Mouse (Mus musculus) hindbrain, postnatal 0 days (tissue): Measurements from ENCODE around the gene Pex16. TPM values are rescaled to one million over a fixed set of nuclear protein-coding genes. Genes with fewer than 3 reads are reported as not detected.

Experiments used
- ATAC-seq: fragments of 200-750 bp; cut with Nextera tagmentation; 2 replicates; pipeline ENCODE4 v1.8.0; 2017; ENCODE audit warnings: mild to moderate bottlenecking, moderate TSS enrichment, moderate library complexity
- DNase-seq: peaks from one replicate; pipeline ENCODE4 v3.0.0-alpha.2; 2015; ENCODE audit warnings: low spot score
- H3K27ac ChIP-seq: fragments of 300-500 bp; sonication (generic); 2 replicates; pipeline ENCODE4 v1.5.1; 2014; ENCODE audit warnings: mild to moderate bottlenecking
- H3K27me3 ChIP-seq: fragments of 300-500 bp; sonication (generic); 2 replicates; pipeline ENCODE4 v1.6.1; 2014; ENCODE audit warnings: low read length, mixed read lengths; ENCODE audit not compliant: insufficient read depth
- H3K36me3 ChIP-seq: fragments of 300-500 bp; sonication (generic); 2 replicates; pipeline ENCODE4 v1.6.1; 2014; ENCODE audit warnings: low read length, mixed read lengths; ENCODE audit not compliant: insufficient read depth
- H3K4me1 ChIP-seq: fragments of 300-500 bp; sonication (generic); 2 replicates; pipeline ENCODE4 v1.6.1; 2014; ENCODE audit warnings: antibody characterized with exemption, low read length, mixed read lengths; ENCODE audit not compliant: insufficient read depth
- H3K4me2 ChIP-seq: fragments of 300-500 bp; sonication (generic); 2 replicates; pipeline ENCODE4 v1.6.1; 2014; ENCODE audit warnings: low read depth, mild to moderate bottlenecking, low read length, moderate library complexity, mixed read lengths
- H3K4me3 ChIP-seq: fragments of 300-500 bp; sonication (generic); 2 replicates; pipeline ENCODE4 v1.5.1; 2014; ENCODE audit warnings: low read length
- H3K9ac ChIP-seq: fragments of 300-500 bp; sonication (generic); replicated peaks from 2 replicates; pipeline ENCODE4 v1.6.1; 2014; ENCODE audit warnings: mild to moderate bottlenecking, low read length, moderate library complexity, mixed read lengths
- H3K9me3 ChIP-seq: fragments of 300-500 bp; sonication (generic); 2 replicates; pipeline ENCODE4 v1.6.1; 2016; ENCODE audit warnings: low read length, mixed read lengths
- CTCF ChIP-seq: IDR thresholded peaks from 2 replicates; pipeline ENCODE4 v1.5.1; 2016; ENCODE audit warnings: antibody characterized with exemption, control low read depth, low read depth
- WGBS: fragments of 180-500 bp; shearing (Covaris S2); extraction: QIAGEN DNeasy Blood & Tissue Kit; methylation state at CpG from one replicate; pipeline ENCODE4 v1.1.7; 2014; 5-methylcytosine and 5-hydroxymethylcytosine counted together
- polyA plus RNA-seq: library from polyadenylated mRNA; unstranded; fragments of >200 nt; fragmentation: Nextera tagmentation; extraction: Ambion mirVana; gene quantifications from 2 replicates; pipeline ENCODE4 v1.2.1, GENCODE M21; 2015
- total RNA-seq: library from RNA; depleted of rRNA; stranded (reverse); fragments of >200 nt; gene quantifications from 2 replicates; pipeline ENCODE4 v1.2.3, GENCODE M21; 2014

Gene Pex16
- total and polyA plus RNA-seq, 2 experiments from 2014 or later = 35.2 to 44.3 TPM

GRCm38 (mm10) chr2:92359301-92359700 lies 15.2 kb upstream of the Pex16 start:
- H3K9me3 ChIP-seq = no peaks in the 10 kb centered on the region
- H3K9ac ChIP-seq = no peak overlapping the region
- DNase-seq (no peak), ATAC-seq (no peak)
- no peak overlapping the region for H3K4me3 ChIP-seq
- H3K4me1 ChIP-seq = no peaks in the 10 kb centered on the region
- peaks cover 37% of the 10 kb centered on the region for H3K36me3 ChIP-seq
- H3K27me3 ChIP-seq = no peaks in the 10 kb centered on the region
- no peak for TF ChIP-seq CTCF
- H3K4me2 ChIP-seq = no peak overlapping the region
- H3K27ac ChIP-seq = 0 out of 2 replicates have a peak overlapping the region, but pooled peaks have one; percentile 49
- WGBS = 85% methylated on average over 2 of the region's 2 CpGs

GRCm38 (mm10) chr2:92360186-92360823 lies 14.2 kb upstream of the Pex16 start:
- H3K9ac ChIP-seq = no peak overlapping the region
- H3K4me1 ChIP-seq = no peaks in the 10 kb centered on the region
- H3K27ac ChIP-seq = peak overlapping the region; percentile 49
- DNase-seq = peak; percentile 68
- H3K27me3 ChIP-seq = no peaks in the 10 kb centered on the region
- no peak overlapping the region for H3K4me2 ChIP-seq
- peak; percentile 64; the same call in 1 of the 2 replicates for ATAC-seq
- WGBS = 59% methylated on average over 25 of the region's 25 CpGs
- no peak overlapping the region for H3K4me3 ChIP-seq
- no peak for TF ChIP-seq CTCF
- peaks cover 37% of the 10 kb centered on the region for H3K36me3 ChIP-seq
- H3K9me3 ChIP-seq = no peaks in the 10 kb centered on the region

GRCm38 (mm10) chr2:92360893-92361292 lies 13.6 kb upstream of the Pex16 start:
- no peaks in the 10 kb centered on the region for H3K9me3 ChIP-seq
- TF ChIP-seq CTCF = no peak
- peaks cover 37% of the 10 kb centered on the region for H3K36me3 ChIP-seq
- H3K4me3 ChIP-seq = no peak overlapping the region
- ATAC-seq = no peak
- no peak overlapping the region for H3K9ac ChIP-seq
- peak overlapping the region; percentile 49; the same call in 1 of the 2 replicates for H3K27ac ChIP-seq
- H3K27me3 ChIP-seq = no peaks in the 10 kb centered on the region
- H3K4me1 ChIP-seq = no peaks in the 10 kb centered on the region
- no peak for DNase-seq
- WGBS = 22% methylated on average over 12 of the region's 12 CpGs
- H3K4me2 ChIP-seq = no peak overlapping the region

GRCm38 (mm10) chr2:92361795-92362194 lies 12.7 kb upstream of the Pex16 start:
- H3K9me3 ChIP-seq = no peaks in the 10 kb centered on the region
- H3K4me3 ChIP-seq = no peak overlapping the region
- ATAC-seq = no peak
- no peak for TF ChIP-seq CTCF
- WGBS = 75% methylated on average over 8 of the region's 8 CpGs
- H3K4me2 ChIP-seq = no peak overlapping the region
- H3K4me1 ChIP-seq = no peaks in the 10 kb centered on the region
- no peaks in the 10 kb centered on the region for H3K27me3 ChIP-seq
- H3K36me3 ChIP-seq = peaks cover 34% of the 10 kb centered on the region
- H3K27ac ChIP-seq = no peak overlapping the region
- no peak for DNase-seq
- H3K9ac ChIP-seq = no peak overlapping the region

- TF ChIP-seq CTCF = no peak
- no peak for ATAC-seq
- 90% methylated on average over 6 of the region's 6 CpGs for WGBS
These were observed 11.8 kb upstream of the Pex16 start for GRCm38 (mm10) chr2:92362571-92363228.

GRCm38 (mm10) chr2:92364086-92364485 lies 10.4 kb upstream of the Pex16 start:
- H3K9ac ChIP-seq = no peak overlapping the region
- no peaks in the 10 kb centered on the region for H3K27me3 ChIP-seq
- no peaks in the 10 kb centered on the region for H3K4me1 ChIP-seq
- ATAC-seq (no peak), DNase-seq (no peak)
- no peaks in the 10 kb centered on the region for H3K9me3 ChIP-seq
- H3K27ac ChIP-seq = no peak overlapping the region
- H3K4me2 ChIP-seq = no peak overlapping the region
- peaks cover 11% of the 10 kb centered on the region for H3K36me3 ChIP-seq
- 91% methylated on average over 4 of the region's 4 CpGs for WGBS
- TF ChIP-seq CTCF = no peak
- H3K4me3 ChIP-seq = no peak overlapping the region

More at GRCm38 (mm10) chr2:92362571-92363228, 11.8 kb upstream of the Pex16 start:
- no peaks in the 10 kb centered on the region for H3K9me3 ChIP-seq
- H3K4me2 ChIP-seq = no peak overlapping the region
- H3K27ac ChIP-seq = no peak overlapping the region
- DNase-seq = no peak
- peaks cover 25% of the 10 kb centered on the region for H3K36me3 ChIP-seq
- H3K27me3 ChIP-seq = no peaks in the 10 kb centered on the region
- H3K4me1 ChIP-seq = no peaks in the 10 kb centered on the region
- no peak overlapping the region for H3K4me3 ChIP-seq
- no peak overlapping the region for H3K9ac ChIP-seq

- no peak for DNase-seq
These were observed 8.9 kb upstream of the Pex16 start for GRCm38 (mm10) chr2:92365568-92365967.

More at GRCm38 (mm10) chr2:92365568-92365967, 8.9 kb upstream of the Pex16 start:
- Histone ChIP-seq H3K4me3 (no peak overlapping the region), H3K27ac (no peak overlapping the region), H3K4me2 (no peak overlapping the region), H3K9me3 (no peaks in the 10 kb centered on the region), H3K27me3 (no peaks in the 10 kb centered on the region), H3K4me1 (peaks cover 4% of the 10 kb centered on the region; the same call in 1 of the 2 replicates), H3K36me3 (no peaks in the 10 kb centered on the region; the same call in 1 of the 2 replicates), H3K9ac (no peak overlapping the region)
- WGBS = 88% methylated on average over 10 of the region's 10 CpGs
- no peak for ATAC-seq
- TF ChIP-seq CTCF = no peak
